Mouse (Mus musculus): ENCODE measurements around the gene Ess2.

- TF ChIP-seq CTCF (IDR thresholded peaks at IDR 0.05; ENCODE audit: control insufficient read depth, insufficient read depth, insufficient read length) = no peak
- no peak for TF ChIP-seq USF1 (IDR thresholded peaks at IDR 0.05; ENCODE audit: low read depth)
- TF ChIP-seq MYOG (IDR thresholded peaks at IDR 0.05; ENCODE audit: control insufficient read depth, extremely low read depth, insufficient read length) = no peak
- no peak for TF ChIP-seq MYOD1 (IDR thresholded peaks at IDR 0.05; ENCODE audit: control insufficient read depth, insufficient read length, low read depth)
- no peak for TF ChIP-seq MAX (IDR thresholded peaks at IDR 0.05)
- no peak for TF ChIP-seq FOSL1 (IDR thresholded peaks at IDR 0.05; ENCODE audit: insufficient read depth, low read length, poor library complexity, severe bottlenecking)
- no peak for TF ChIP-seq CEBPB (IDR thresholded peaks at IDR 0.05; ENCODE audit: low read depth)
Measured at GRCm38 (mm10) chr16:17875174-17875573, 36.0 kb downstream of the Ess2 start.

Measured in C2C12 (cell line).